Mouse (Mus musculus) MEL (cell line): ENCODE data around the gene Tyro3.

Source experiments
- CTCF ChIP-seq, 3 experiments: IDR thresholded peaks in 2 of 3; conservative IDR thresholded peaks in 1 of 3; 2 replicates each; pipeline ENCODE4 v1.5.1; 2011 to 2012; ENCODE audit warnings: low read length in 3 of 3, low read depth in 2 of 3, mild to moderate bottlenecking in 2 of 3, improper control_type of control experiment in 1 of 3, inconsistent platforms in 1 of 3, mixed read lengths in 1 of 3, moderate library complexity in 1 of 3; ENCODE audit not compliant: control insufficient read depth in 1 of 3, insufficient read depth in 1 of 3, poor library complexity in 1 of 3, severe bottlenecking in 1 of 3
- EP300 ChIP-seq, 2 experiments: IDR thresholded peaks; 2 replicates each; pipeline ENCODE4 v1.6.1; 2011; ENCODE audit warnings: improper control_type of control experiment in 2 of 2, low read length in 2 of 2, low read depth in 1 of 2, mild to moderate bottlenecking in 1 of 2
- POLR2AphosphoS5 ChIP-seq: IDR thresholded peaks from 2 replicates; pipeline ENCODE4 v1.6.1; 2012; ENCODE audit warnings: low read depth, borderline replicate concordance, mild to moderate bottlenecking, inconsistent platforms, low read length, moderate library complexity, mixed read lengths

- TF ChIP-seq CTCF (IDR thresholded peaks at IDR 0.05 in 2 of 3, conservative IDR thresholded peaks at IDR 0.05 in 1 of 3; ENCODE audit: control insufficient read depth in 1 of 3, insufficient read depth in 1 of 3, low read depth in 2 of 3, low read length in 3 of 3, poor library complexity in 1 of 3, severe bottlenecking in 1 of 3) (no peak), POLR2AphosphoS5 (no peak), EP300 (IDR thresholded peaks at IDR 0.05; ENCODE audit: low read depth in 1 of 2, low read length in 2 of 2) (no peak)
Measured at GRCm38 (mm10) chr2:119763924-119764323, 33.6 kb upstream of the Tyro3 start.
